Mouse (Mus musculus) spleen, postnatal 14 days (tissue): ENCODE results near the gene Dmp1.

Experiments used
- DNase-seq, 2 experiments: peaks; one replicate each; pipeline ENCODE4 v3.0.0; 2021 to 2022; ENCODE audit warnings: low spot score in 2 of 2

Dmp1 gene

DNA sequence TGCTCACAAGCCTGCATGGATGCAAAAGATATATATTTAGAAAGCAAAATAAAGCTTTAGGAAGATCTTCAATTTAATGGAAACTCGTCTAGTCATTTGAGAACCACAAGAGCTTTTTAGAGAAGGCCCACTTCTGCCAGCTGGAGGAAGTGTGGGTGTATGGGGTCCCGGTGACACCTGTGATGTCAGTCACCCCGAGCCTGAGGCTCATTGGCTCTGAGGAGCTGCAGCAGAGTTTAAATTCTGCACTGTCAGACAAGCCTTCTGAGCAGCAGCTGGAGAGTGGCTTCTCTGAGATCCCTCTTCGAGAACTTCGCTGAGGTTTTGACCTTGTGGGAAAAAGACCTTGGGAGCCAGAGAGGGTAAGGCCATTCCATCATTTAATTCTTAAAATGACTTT lies at the start of gene Dmp1:
Gene Dmp1, plus strand, starts transcription at position 263 of the 400 bp plus-strand sequence.
- DNase-seq: no peak

DNA sequence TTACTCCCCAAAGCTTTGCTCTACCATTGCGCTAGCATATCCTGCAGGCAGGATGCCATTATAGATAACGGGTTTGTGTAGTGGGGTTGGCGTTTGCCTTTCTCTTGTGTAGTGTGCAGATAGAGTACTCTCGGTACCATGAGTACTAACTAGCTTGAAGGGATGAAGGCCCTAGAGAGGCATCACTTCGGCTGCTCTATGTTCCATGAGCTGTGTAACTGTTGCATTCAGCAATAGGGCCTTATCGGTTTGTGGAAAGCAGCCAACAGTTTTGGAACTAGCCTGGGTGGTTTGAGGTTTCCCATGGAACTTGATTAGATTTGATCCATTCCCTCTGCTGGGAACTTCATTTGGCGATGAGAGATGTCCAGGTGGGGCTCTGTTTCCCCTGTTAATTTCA lies 44.7 kb upstream of the Dmp1 start:
- no peak for DNase-seq

DNA sequence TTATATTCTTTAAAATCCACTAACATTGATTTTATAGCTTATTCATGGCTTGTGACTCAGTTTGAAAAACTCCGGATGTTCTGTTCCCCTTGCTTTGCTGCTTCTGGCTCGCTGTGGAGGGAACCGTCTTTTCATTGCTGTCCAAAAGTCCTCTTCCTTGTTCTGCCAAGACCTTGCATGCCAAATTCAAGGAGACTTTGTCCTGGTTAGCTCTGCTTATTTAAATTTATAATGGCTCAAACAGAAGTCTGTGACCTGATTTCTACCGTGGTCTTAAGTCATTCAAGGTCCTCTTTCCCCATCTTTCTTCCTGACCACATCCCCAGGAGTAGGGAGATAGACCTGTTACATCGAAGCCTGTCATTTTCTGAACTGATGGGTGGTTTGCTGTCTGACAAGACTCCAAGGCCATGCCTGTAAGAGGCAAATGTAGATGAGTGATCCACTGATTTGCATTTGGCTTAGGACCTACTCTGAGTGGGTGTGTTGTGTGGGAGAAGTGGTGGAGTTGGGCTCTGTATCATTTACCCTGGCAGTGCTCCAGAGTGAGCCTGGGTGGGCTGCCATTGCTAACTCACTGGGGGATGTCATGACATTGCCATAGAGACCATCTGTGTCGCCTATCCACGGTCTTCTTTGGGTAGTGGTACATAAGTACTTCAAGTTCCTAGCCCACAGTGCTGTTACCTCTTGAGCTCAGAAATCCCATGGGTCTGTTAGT lies 43.9 kb upstream of the Dmp1 start:
- DNase-seq: no peak

DNA sequence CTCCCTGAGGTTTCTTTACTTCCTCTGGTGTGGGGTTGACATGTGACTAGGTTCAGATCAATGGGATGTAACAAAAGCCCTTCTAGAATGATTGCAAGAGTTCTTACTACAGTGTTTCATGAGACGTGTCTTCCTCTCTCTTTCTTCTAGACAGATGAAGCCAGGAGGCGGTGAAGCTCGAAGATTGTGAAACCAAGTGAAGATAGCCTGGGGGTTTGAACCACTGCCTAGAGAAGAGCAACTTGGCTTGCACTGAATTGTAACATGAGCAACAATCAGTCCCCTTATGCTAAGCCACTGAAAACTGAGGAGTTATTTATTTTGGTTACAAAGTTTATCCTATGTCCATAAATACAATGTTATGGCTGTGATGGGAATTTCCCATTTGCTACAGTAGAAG lies 41.8 kb upstream of the Dmp1 start:
- no peak for DNase-seq

DNA sequence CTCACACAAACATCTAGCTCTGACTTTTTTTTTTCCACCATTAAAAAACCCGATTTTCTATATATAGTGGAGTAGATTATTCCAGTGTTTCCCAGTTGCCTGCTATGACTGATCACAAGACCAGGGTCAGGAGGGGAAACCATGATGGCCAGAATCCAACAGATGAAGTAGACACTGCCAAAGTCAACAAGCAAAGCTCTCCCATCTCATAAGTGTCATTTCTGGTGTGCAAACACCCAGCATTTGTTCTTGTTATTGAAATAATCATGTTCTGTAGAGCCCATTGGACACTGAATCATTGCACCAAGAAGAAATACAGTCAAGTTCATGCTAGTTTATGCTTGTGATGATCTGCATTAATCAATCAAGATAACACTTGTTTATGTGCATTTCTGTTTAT lies 41.0 kb upstream of the Dmp1 start:
- no peak for DNase-seq

DNA sequence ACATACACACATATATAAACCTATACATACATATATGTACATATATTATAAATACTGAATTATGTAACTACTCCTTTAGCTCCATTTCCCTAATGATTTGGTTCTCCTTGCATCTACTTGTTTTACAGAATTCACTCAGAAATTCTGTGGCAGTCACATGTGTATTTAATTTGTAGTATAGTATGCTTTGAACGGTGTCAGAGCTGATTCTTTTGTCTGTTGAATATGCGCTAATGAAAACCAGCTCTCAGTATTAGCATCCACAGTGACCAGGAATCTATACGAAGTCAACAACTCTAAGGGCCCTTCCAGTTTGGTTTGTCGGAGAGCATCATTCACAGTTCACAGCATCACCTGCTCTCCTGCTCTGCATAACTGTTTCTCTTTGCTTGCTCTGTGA lies 38.9 kb upstream of the Dmp1 start:
- DNase-seq: no peak

DNA sequence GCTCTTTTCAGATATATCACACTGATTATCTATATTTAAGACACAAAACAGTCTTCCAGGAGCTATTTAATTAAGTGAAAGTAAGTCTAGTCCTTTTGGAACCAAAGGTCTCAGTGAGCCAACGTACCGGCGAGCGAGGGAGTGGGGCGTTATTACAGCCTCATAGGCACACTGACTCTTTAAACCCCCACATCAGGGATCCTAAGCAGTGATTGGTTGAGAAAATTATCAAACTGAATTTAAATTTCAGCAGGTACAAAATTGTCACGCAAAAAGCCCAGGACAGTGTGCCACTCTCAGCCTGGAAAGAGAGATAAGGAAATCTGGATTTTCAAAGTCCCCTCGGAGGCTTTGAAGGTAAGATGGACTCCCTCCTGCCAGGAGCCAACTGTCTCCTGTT lies 32.0 kb upstream of the Dmp1 start, which contains the start of gene Dspp:
Gene Dspp, plus strand, starts transcription at position 301 of the 400 bp plus-strand sequence.
- DNase-seq: no peak

DNA sequence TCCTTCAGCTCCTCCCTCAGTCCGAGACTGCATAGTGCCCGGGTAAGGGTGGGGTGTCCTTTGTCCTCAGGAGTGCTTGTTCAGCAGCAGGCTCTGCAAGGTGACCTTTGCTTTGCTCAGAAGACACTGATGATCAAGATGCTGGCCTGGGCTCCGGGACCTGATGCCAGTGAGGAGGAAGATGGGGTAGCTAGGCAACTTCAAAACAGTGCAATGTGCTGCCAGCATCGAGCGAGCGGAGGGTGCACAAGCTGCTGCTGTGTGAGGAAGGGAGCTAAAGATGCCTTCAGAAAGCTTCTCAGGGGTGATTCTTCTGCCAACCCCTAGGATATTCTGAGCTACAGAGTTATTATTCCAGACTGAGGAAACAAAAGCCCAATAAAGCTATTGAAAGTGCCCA lies 29.3 kb upstream of the Dmp1 start:
- DNase-seq: no peak

DNA sequence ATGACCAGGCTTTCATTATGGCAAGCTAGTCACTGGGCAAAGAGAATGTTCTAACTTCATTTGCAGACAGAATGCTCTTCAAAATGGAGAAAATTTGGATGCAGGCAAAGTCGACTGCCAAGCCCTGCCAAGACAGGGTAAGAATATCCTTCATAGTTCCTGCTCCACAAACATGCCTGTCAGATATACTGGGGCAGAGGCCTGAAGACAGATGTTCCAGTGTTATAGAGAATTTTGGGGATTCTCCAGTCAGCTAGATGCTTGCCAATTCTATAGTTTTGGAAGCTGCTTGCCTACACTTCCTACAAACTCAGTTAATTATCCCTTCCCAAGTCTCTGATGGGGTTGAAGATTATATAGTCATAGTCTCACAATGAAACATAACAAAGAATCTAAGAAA lies 18.7 kb upstream of the Dmp1 start:
- no peak for DNase-seq

DNA sequence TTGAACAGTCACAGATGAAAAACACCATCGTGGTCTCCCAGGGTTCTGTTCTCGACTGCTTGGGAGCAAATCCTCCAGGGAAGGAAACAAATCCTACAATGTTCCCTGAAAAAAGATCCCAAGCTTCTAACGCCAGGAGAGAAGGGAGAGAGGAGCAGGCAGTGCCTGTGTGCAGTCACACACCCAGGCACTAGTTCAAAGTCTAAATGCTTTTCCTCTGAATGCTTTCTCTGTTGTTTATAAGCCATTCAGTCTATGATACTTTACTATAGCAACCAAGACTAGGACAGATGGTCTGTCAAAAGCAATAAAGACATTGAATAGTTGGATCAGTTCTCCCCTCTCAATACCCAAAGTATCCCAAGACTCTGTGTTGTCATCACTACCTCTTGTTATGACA lies 15.1 kb upstream of the Dmp1 start:
- no peak for DNase-seq

DNA sequence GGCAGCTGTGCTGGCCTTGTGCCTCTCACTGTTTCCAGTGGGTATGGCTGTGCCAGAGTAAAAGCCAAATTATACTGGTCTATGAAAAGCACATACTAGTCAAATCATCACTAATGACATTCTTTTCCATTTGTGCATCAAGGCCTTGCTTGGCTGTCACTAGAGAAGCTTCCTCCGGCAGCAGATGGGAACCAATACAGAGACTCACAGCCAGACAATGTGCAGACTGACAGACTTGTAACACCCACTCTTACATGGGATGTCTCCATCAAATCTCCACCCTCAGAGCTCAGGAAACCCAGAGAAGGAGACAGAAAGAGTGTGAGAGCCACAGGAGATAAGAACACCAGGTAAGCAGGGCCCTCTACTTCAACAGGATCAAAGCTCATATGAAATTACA lies 7.3 kb upstream of the Dmp1 start:
- no peak for DNase-seq

DNA sequence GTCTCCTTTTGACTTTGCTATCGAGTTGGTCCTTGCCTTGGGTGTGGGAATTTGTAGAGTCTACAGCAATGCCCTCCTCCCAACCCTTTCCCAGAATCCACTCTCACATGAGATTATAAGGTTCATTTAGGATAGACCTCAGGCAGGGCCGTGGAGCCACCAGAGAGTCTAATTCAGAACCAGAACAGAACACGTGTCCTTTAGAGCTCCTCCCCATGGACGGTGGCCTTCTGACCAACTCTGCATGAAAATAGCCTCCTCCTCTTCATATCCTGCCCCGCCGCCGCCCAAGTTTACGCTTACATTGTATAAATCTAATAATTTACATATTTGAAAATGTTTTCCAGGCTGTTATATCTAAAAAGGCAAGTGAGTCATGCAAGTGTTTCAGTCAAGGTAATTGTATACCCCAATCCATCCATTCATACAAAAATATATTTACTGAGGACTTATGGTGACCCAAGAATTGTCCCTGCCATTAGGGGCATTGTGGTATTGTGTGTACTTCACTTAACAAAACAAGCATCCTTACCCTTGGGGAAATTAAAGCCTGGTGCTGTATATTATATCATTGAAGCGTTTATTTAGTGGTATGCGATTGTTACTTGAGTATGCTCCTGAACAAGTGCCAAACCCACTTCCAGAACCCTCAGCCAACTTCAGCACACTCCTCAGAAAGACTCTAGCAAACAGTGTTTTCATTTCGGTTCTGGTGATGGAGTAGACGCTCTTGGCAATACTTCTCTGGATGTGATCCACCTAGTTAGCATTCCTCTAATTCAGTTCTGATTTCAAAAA lies 1.1 kb upstream of the Dmp1 start:
- no peak for DNase-seq

DNA sequence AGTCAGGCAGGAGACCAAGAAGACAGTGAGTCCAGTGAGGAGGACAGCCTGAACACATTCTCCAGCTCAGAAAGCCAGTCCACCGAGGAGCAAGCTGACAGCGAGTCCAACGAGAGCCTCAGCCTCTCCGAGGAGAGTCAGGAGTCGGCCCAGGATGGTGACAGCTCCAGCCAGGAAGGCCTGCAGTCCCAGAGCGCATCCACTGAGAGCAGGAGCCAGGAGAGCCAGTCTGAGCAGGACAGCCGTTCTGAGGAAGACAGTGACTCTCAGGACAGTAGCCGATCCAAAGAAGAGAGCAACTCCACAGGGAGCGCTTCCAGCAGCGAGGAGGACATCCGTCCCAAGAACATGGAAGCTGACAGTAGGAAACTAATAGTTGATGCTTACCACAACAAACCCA lies 10.1 kb downstream of the Dmp1 start:
- no peak for DNase-seq

DNA sequence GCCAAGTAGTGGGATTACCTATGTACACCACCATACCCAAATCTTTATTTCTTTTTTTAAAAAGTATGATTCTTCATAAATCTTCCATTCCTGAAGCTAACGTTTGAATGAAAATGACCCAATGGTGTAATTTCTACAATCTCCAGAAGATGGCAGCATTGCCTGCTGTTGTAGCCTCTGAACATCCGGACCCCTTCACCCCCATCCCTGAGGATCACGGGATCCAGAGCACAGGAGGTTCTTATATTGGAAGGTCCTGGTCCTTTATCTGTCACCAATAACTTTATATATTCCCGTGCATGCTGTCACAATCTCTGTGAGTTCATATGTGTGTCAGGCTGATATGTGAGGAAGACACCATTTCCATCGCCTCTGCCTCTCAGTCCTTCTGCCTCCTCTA lies 16.5 kb downstream of the Dmp1 start:
- no peak for DNase-seq

DNA sequence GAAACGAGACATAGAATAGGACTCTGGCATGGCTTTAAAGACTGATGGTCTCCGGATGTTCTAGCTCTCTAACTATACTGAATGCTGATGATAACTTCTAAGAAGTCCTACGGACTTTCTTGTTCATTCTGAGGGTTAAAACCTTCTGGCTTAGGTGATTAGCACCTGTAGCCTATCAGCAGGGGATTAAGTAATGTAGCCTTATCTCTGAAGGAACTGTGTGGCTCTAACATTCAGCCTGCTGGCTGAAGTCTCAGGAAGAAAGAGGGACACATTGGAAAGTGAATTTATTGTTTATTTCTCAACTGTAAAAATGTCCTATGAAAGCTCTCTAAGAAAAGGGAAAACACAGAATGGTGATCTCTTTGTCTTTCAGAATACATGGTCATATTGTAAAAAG lies 21.9 kb downstream of the Dmp1 start:
- no peak for DNase-seq

DNA sequence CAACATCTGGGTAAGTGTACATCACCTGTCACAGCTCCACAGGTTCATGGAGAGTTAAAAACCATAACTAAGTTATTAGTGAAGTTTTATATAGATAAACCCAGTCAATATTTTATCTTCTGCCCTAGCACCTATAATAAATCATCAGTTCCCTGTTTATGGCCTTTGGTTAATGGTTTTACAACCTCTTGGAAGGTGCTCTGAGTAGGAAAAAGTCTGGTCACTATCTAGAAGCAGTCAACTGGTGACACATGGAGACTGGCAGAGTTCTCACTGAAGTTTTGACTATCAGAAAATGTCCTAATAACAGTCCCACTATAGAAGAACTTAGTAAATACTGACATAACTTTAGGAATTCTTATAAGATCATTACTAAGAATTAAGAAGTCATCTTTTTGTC lies 22.3 kb downstream of the Dmp1 start:
- no peak for DNase-seq

DNA sequence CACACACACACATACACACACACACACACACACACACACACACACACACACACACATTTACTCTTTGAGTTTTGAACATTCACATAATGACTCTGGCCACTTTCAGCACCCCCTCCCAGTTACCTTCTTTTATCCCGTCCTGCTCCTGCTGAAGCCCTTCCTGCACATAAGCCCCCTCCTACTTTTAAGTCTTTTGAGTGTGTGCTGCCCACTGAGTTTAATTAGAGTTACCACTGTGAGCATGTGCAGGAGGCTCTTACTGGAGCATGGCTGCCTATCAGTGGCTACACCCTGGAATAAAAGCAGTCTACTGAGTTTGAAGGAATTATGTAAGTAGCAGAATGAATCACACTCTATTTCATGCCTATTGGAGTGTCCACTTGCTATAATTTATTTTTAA lies 26.1 kb downstream of the Dmp1 start:
- no peak for DNase-seq

DNA sequence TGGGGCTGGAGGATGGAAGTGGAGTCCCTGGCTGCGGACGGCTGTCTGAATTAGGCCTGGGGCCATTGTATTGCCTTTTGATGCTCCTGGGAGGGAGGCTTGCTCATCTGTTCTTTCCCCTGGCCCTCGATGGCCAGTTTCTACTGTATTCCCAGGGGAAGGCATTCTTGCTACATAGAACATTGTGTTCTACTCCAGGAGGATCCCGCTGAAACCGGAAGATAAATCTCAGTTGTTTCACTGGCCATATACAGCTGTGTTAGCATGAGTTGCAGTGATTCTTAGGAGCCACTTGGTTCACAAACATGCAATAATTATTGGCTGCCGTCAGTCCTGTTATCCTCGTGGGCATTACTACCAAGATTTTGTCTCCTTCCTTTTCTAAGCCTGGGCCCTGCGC lies 34.3 kb downstream of the Dmp1 start:
- DNase-seq: no peak

DNA sequence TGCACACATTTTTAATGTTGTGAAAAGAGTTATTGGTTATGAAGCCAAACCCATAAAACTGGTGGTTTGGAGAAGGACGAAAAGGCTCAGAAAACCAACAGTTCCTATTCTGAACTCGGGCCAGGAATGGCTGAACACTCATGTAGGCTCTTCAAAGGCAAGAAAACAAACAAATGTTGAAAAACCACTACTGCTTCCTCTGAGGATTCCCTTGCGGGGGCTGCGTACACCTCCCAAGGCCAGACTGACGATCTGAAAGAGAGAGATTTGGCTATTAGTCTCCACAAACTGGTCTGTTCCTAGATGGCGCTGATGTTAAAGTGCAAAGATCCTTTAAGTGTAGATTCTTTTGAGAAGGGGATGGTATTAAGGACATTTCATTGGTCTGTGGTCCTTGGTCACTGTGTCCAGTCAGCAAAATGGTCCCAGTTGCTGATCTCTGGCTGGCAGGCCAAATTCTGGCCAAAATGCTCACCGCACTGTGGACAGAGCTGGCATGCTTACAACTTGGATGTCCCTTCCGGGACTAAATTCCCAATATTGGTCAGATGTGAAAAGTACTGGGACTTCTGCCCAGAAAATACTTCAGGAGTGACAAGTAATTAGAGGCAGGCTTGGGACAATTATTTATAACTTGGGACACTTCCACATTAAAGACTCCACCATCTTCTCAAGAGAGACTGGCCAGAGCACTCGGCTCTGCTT lies 37.4 kb downstream of the Dmp1 start:
- DNase-seq: no peak

DNA sequence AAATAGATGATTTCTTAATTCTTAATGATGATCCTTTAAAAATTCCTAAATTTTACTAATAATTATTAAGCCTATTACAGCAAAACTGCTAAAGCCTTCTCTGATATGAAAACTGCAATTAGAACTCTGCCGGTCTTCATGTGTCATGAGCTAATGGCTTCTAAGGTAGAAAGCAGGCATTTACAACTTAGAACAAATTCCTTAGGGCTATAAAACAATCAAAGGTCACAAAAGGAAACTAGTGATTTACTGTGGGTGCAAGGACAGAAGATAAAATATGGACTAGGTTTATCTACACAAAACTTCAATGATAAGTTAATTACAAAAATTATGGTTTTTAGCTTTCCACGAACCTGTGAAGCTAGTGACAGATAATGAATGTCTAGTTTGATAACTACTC lies 41.8 kb downstream of the Dmp1 start:
- no peak for DNase-seq

DNA sequence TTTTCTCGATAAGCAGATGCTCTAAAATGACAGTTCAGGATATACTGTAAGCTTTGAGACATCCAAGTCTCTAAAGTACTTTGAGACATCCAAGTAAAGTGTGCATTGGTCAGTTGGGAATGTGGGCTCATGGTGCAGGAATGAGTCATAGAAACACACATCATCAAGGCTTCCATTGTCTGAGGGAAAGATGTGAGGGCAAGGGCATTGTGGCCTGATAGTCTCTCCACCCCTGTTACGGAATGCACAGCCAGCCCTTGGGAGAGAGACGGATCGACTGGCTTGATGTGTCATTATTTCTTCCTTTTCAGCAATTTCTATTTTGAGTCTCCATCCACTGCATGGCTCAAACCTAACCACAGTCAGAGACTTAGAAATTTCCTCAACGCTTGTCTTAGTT lies 49.4 kb downstream of the Dmp1 start:
- DNase-seq: no peak

DNA sequence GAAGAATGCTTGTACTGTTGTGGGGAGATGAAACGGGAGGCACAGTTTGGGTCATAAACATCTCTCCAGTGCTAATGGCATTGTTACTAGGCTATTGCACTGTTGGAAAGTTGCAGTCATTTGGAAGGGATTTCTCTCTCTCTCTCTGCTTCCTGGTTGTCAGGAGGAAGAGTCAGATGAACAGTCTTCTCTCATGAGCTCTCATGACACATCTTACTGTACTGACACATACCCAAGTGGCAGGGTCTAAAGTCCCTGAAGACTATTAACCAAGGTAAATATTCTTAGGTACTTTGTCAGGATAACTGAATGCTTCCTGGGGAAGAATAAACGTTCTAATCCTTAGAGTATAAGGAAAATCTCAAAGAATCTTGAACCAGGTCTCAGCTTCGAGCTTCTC lies 54.2 kb downstream of the Dmp1 start:
- no peak for DNase-seq

DNA sequence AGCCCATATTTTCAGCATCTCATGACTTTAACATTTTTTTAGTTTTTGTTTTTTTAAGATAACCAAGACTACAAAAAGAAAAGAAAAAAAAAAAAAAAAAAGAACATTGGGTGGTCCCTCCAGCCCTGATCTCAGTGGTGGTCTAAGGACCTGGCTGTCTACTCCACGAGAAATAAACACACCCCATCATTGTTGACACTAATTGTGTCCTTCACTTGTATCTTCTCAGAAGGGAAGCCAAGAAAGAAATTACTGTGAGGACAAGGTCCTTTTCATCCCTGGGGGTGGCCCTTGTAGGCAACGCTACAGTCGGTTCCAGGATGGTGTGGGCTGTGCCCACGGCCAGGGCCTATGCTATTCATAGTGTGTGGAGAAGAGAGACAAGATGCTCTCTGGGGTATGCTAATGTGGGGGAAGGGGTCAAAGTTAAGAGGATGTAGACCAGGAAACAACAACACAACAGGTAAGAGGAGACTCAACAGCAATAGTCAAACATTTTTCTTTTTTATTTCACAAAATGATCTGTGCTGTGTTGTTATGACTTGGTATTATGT lies 59.6 kb downstream of the Dmp1 start:
- DNase-seq: no peak
